Mouse (Mus musculus): ENCODE data around the gene Hmgn3. TPM values are rescaled to one million over a fixed set of nuclear protein-coding genes. Genes with fewer than 3 reads are reported as not detected.

Hmgn3 gene
- total and polyA plus RNA-seq, 2 experiments from 2014 or later, result 74.6 to 213 TPM

GRCm38 (mm10) chr9:83112305-83112768, 34.1 kb downstream of the Hmgn3 start:
- no peak overlapping the region for H3K4me2 ChIP-seq (ENCODE audit: low read depth)
- H3K27ac ChIP-seq (ENCODE audit: low read depth, low read length), result no peak overlapping the region
- H3K4me1 ChIP-seq (ENCODE audit: insufficient read depth), result no peaks in the 10 kb centered on the region
- no peak overlapping the region for H3K4me3 ChIP-seq (ENCODE audit: low read depth, low read length)
- DNase-seq, result no peak
- WGBS, result 84% methylated on average over 9 of the region's 9 CpGs
- H3K9ac ChIP-seq, result no peak overlapping the region
- TF ChIP-seq CTCF (IDR thresholded peaks at IDR 0.05; ENCODE audit: low read depth), result no peak
- no peak for ATAC-seq
- H3K36me3 ChIP-seq (ENCODE audit: insufficient read depth), result no peaks in the 10 kb centered on the region
- H3K27me3 ChIP-seq (ENCODE audit: insufficient read depth, low read length), result no peaks in the 10 kb centered on the region
- H3K9me3 ChIP-seq (ENCODE audit: low read length), result no peaks in the 10 kb centered on the region

GRCm38 (mm10) chr9:83111789-83112188, 34.7 kb downstream of the Hmgn3 start:
- H3K9ac ChIP-seq, result no peak overlapping the region
- no peaks in the 10 kb centered on the region for H3K9me3 ChIP-seq (ENCODE audit: low read length)
- H3K4me2 ChIP-seq (ENCODE audit: low read depth), result no peak overlapping the region
- no peak overlapping the region for H3K4me3 ChIP-seq (ENCODE audit: low read depth, low read length)
- H3K27ac ChIP-seq (ENCODE audit: low read depth, low read length), result no peak overlapping the region
- no peaks in the 10 kb centered on the region for H3K36me3 ChIP-seq (ENCODE audit: insufficient read depth)
- no peak for ATAC-seq
- WGBS, result 88% methylated on average over 3 of the region's 3 CpGs
- no peaks in the 10 kb centered on the region for H3K27me3 ChIP-seq (ENCODE audit: insufficient read depth, low read length)
- no peak for TF ChIP-seq CTCF (IDR thresholded peaks at IDR 0.05; ENCODE audit: low read depth)
- H3K4me1 ChIP-seq (ENCODE audit: insufficient read depth), result no peaks in the 10 kb centered on the region
- no peak for DNase-seq

GRCm38 (mm10) chr9:83111117-83111686, 35.3 kb downstream of the Hmgn3 start:
- DNase-seq, result no peak
- H3K27ac ChIP-seq (ENCODE audit: low read depth, low read length), result no peak overlapping the region
- H3K4me1 ChIP-seq (ENCODE audit: insufficient read depth), result no peaks in the 10 kb centered on the region
- no peaks in the 10 kb centered on the region for H3K36me3 ChIP-seq (ENCODE audit: insufficient read depth)
- no peak overlapping the region for H3K4me3 ChIP-seq (ENCODE audit: low read depth, low read length)
- WGBS, result 87% methylated on average over 9 of the region's 9 CpGs
- H3K9me3 ChIP-seq (ENCODE audit: low read length), result no peaks in the 10 kb centered on the region
- TF ChIP-seq CTCF (IDR thresholded peaks at IDR 0.05; ENCODE audit: low read depth), result no peak
- H3K4me2 ChIP-seq (ENCODE audit: low read depth), result no peak overlapping the region
- ATAC-seq, result no peak
- H3K9ac ChIP-seq, result no peak overlapping the region
- H3K27me3 ChIP-seq (ENCODE audit: insufficient read depth, low read length), result no peaks in the 10 kb centered on the region

GRCm38 (mm10) chr9:83110406-83111116, 35.9 kb downstream of the Hmgn3 start:
- Histone ChIP-seq H3K4me2 (ENCODE audit: low read depth) (no peak overlapping the region), H3K4me3 (ENCODE audit: low read depth, low read length) (no peak overlapping the region), H3K4me1 (ENCODE audit: insufficient read depth) (no peaks in the 10 kb centered on the region), H3K9me3 (ENCODE audit: low read length) (no peaks in the 10 kb centered on the region), H3K36me3 (ENCODE audit: insufficient read depth) (no peaks in the 10 kb centered on the region), H3K27me3 (ENCODE audit: insufficient read depth, low read length) (no peaks in the 10 kb centered on the region), H3K9ac (no peak overlapping the region), H3K27ac (ENCODE audit: low read depth, low read length) (no peak overlapping the region)
- ATAC-seq, result no peak
- WGBS, result 91% methylated on average over 9 of the region's 9 CpGs
- TF ChIP-seq CTCF (IDR thresholded peaks at IDR 0.05; ENCODE audit: low read depth), result no peak
- DNase-seq, result no peak

GRCm38 (mm10) chr9:83109705-83110104, 36.8 kb downstream of the Hmgn3 start:
- DNase-seq (no peak), ATAC-seq (no peak)
- no peaks in the 10 kb centered on the region for H3K9me3 ChIP-seq (ENCODE audit: low read length)
- no peak overlapping the region for H3K9ac ChIP-seq
- no peak overlapping the region for H3K27ac ChIP-seq (ENCODE audit: low read depth, low read length)
- no peaks in the 10 kb centered on the region for H3K27me3 ChIP-seq (ENCODE audit: insufficient read depth, low read length)
- TF ChIP-seq CTCF (IDR thresholded peaks at IDR 0.05; ENCODE audit: low read depth), result no peak
- WGBS, result 93% methylated on average over 6 of the region's 6 CpGs
- no peak overlapping the region for H3K4me2 ChIP-seq (ENCODE audit: low read depth)
- H3K4me3 ChIP-seq (ENCODE audit: low read depth, low read length), result no peak overlapping the region
- H3K36me3 ChIP-seq (ENCODE audit: insufficient read depth), result no peaks in the 10 kb centered on the region
- no peaks in the 10 kb centered on the region for H3K4me1 ChIP-seq (ENCODE audit: insufficient read depth)

- ATAC-seq (no peak), DNase-seq (no peak)
- H3K9me3 ChIP-seq (ENCODE audit: low read length), result no peaks in the 10 kb centered on the region
- H3K4me3 ChIP-seq (ENCODE audit: low read depth, low read length), result no peak overlapping the region
- 66% methylated on average over 3 of the region's 3 CpGs for WGBS
- no peak overlapping the region for H3K27ac ChIP-seq (ENCODE audit: low read depth, low read length)
- no peaks in the 10 kb centered on the region for H3K36me3 ChIP-seq (ENCODE audit: insufficient read depth)
- H3K4me2 ChIP-seq (ENCODE audit: low read depth), result no peak overlapping the region
- no peaks in the 10 kb centered on the region for H3K27me3 ChIP-seq (ENCODE audit: insufficient read depth, low read length)
- no peaks in the 10 kb centered on the region for H3K4me1 ChIP-seq (ENCODE audit: insufficient read depth)
- no peak overlapping the region for H3K9ac ChIP-seq
- no peak for TF ChIP-seq CTCF (IDR thresholded peaks at IDR 0.05; ENCODE audit: low read depth)
Observed at GRCm38 (mm10) chr9:83108821-83109220, 37.7 kb downstream of the Hmgn3 start.

GRCm38 (mm10) chr9:83103785-83104184, 42.7 kb downstream of the Hmgn3 start:
- Histone ChIP-seq H3K4me3 (ENCODE audit: low read depth, low read length) (no peak overlapping the region), H3K27me3 (ENCODE audit: insufficient read depth, low read length) (no peaks in the 10 kb centered on the region), H3K36me3 (ENCODE audit: insufficient read depth) (no peaks in the 10 kb centered on the region), H3K27ac (ENCODE audit: low read depth, low read length) (no peak overlapping the region), H3K4me1 (ENCODE audit: insufficient read depth) (peaks cover 7% of the 10 kb centered on the region; the same call in 1 of the 2 replicates), H3K4me2 (ENCODE audit: low read depth) (no peak overlapping the region), H3K9ac (no peak overlapping the region), H3K9me3 (ENCODE audit: low read length) (no peaks in the 10 kb centered on the region)
- DNase-seq (no peak), ATAC-seq (no peak)
- TF ChIP-seq CTCF (IDR thresholded peaks at IDR 0.05; ENCODE audit: low read depth), result no peak
- 83% methylated on average over 3 of the region's 3 CpGs for WGBS

Data from forebrain, postnatal 0 days (tissue).